Mouse (Mus musculus) 3134 (cell line): ENCODE measurements around the gene Sar1a.

Experiments
- DNase-seq: peaks from one replicate; pipeline ENCODE4 v3.0.0-alpha.2; 2011; ENCODE audit warnings: low spot score; ENCODE audit not compliant: insufficient read length; ENCODE audit errors: extremely low read depth

Gene Sar1a

GRCm38 (mm10) chr10:61675935-61676334 lies 4.2 kb upstream of the Sar1a start:
- DNase-seq = no peak

GRCm38 (mm10) chr10:61679545-61679944 lies 554 bp upstream of the Sar1a start:
- DNase-seq = no peak

GRCm38 (mm10) chr10:61689405-61689804 lies 9.3 kb downstream of the Sar1a start:
- no peak for DNase-seq

GRCm38 (mm10) chr10:61693563-61693962 lies 13.5 kb downstream of the Sar1a start:
- no peak for DNase-seq

GRCm38 (mm10) chr10:61694870-61695670 lies 15.0 kb downstream of the Sar1a start, which contains the start of gene Tysnd1:
Gene Tysnd1 (plus strand): TSS chr10:61695514.
- DNase-seq = peak; percentile 50

GRCm38 (mm10) chr10:61695703-61696559 lies 15.8 kb downstream of the Sar1a start:
- DNase-seq = no peak

GRCm38 (mm10) chr10:61696560-61696823 lies 16.4 kb downstream of the Sar1a start:
- no peak for DNase-seq

- no peak for DNase-seq
These were observed 16.9 kb downstream of the Sar1a start for GRCm38 (mm10) chr10:61697028-61697427.

- DNase-seq = no peak
These were observed 24.6 kb downstream of the Sar1a start for GRCm38 (mm10) chr10:61704663-61705062.

GRCm38 (mm10) chr10:61706412-61707375 lies 26.6 kb downstream of the Sar1a start:
- DNase-seq = no peak

- DNase-seq = no peak
These were observed 33.5 kb downstream of the Sar1a start for GRCm38 (mm10) chr10:61713601-61714000.

GRCm38 (mm10) chr10:61714146-61714545 lies 34.0 kb downstream of the Sar1a start:
- no peak for DNase-seq

- DNase-seq = peak; percentile 71
These were observed 34.8 kb downstream of the Sar1a start, which contains the start of gene Aifm2 for GRCm38 (mm10) chr10:61714771-61715461. Gene Aifm2 (plus strand): TSS chr10:61715263.

- no peak for DNase-seq
These were observed 35.4 kb downstream of the Sar1a start for GRCm38 (mm10) chr10:61715462-61715837.

GRCm38 (mm10) chr10:61715996-61716864 lies 36.1 kb downstream of the Sar1a start:
- DNase-seq = no peak

GRCm38 (mm10) chr10:61717406-61718296 lies 37.6 kb downstream of the Sar1a start:
- no peak for DNase-seq

- DNase-seq = no peak
These were observed 40.2 kb downstream of the Sar1a start for GRCm38 (mm10) chr10:61720331-61720730.

- DNase-seq = no peak
These were observed 42.1 kb downstream of the Sar1a start for GRCm38 (mm10) chr10:61722215-61722614.
